Mouse (Mus musculus) layer of hippocampus, adult 2 months (tissue): Measurements from ENCODE around the gene Fam8a1. TPM values are rescaled to one million over a fixed set of nuclear protein-coding genes. Genes with fewer than 3 reads are reported as not detected.

ENCODE experiments used
- DNase-seq, 2 experiments: peaks; one replicate each; pipeline ENCODE4 v3.0.0; 2022; ENCODE audit warnings: low spot score in 2 of 2
- H3K27ac ChIP-seq: fragments of 200-600 bp; 2 replicates; pipeline ENCODE4 v1.8.1; 2022
- H3K4me3 ChIP-seq: fragments of 200-600 bp; 2 replicates; pipeline ENCODE4 v1.8.1; 2022; ENCODE audit warnings: mild to moderate bottlenecking
- CTCF ChIP-seq: fragments of 200-600 bp; conservative IDR thresholded peaks from 2 replicates; pipeline ENCODE4 v1.8.1; 2022; ENCODE audit warnings: antibody characterized with exemption, mild to moderate bottlenecking, moderate library complexity
- long read RNA-seq, 2 experiments: library from polyadenylated mRNA; stranded (forward); transcript quantifications; one replicate each; pipeline ENCODE4 v2.0.0; 2021; ENCODE audit warnings: borderline mapping rate in 2 of 2
- total RNA-seq, 2 experiments: library from RNA; stranded (reverse); gene quantifications; 2 replicates each; pipeline ENCODE4 v1.2.3; 2021

Gene Fam8a1
- total RNA-seq: 10 to 100 TPM; 74.7 to 76.5 TPM
- long read RNA-seq, experiment 1, transcript Fam8a1-201 (5 exons, 3,664 nt): major isoform, 24 of 31 reads
- long read RNA-seq, experiment 1, partial matches to known transcripts: 6 of 31 reads
- long read RNA-seq, experiment 1, other reads (novel, unspliced or antisense): 1 of 31 reads
- long read RNA-seq, experiment 2, transcript Fam8a1-201 (5 exons, 3,664 nt): major isoform, 24 of 33 reads
- long read RNA-seq, experiment 2, partial matches to known transcripts: 2 of 33 reads
- long read RNA-seq, experiment 2, other reads (novel, unspliced or antisense): 7 of 33 reads

DNA sequence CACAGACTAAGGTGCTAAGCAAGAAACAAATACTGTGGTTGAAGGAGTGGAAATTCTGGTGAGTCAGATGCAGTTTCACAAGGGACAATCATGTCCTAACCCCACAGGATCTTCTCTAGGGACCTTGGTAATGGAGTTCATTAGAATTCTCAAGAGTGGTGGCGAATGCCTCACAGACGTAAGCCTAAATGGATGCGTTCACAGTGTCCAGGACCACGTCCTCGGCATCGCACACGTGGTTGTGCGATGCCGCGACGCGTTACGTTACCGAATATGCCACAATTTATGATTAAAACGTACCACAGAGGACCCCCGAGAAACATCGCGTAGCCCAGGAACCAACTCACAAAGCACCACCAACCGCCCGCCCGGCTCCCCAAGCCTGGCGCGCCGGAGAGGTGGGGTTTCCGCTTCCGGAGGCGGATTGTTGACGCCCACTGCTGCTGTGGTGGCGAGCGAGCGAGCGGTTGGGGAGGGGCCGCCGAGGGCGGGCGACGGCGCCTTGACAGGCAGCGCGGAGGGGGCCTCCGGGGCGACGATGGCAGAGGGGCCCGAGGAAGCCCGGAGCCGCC lies at the start of gene Fam8a1:
Gene Fam8a1 (plus strand): TSS at position 475 of the 572 bp plus-strand sequence.
- H3K4me3 ChIP-seq: peak within 1 kb of the TSS; percentile 83
- no peak for TF ChIP-seq CTCF
- H3K27ac ChIP-seq: peak within 1 kb of the TSS; percentile 93
- peak; percentile 91 to 96 for DNase-seq

DNA sequence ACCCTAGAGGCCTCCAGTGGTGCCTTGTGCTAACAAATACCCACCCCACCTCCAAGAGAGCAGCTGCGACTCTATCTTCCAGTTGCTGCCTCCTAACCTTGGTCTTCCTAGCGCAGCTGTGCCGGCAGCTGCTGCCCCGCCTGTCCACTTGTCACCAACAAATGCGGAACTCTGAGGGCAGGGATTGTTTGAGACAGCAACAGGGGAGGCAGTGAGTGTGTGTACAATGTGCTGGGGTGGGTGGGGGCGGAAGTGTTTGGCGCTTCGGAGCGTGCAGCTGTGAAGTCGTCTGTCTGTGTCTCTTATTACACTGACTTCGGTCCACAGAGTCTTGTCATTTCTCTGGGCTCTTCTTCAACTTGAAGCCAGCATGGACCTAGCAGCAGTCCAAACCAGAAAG lies 49.7 kb upstream of the Fam8a1 start:
- DNase-seq: no peak
- Histone ChIP-seq H3K4me3 (no peak overlapping the region), H3K27ac (peak overlapping the region; percentile 2; the same call in 1 of the 2 replicates)
- TF ChIP-seq CTCF: no peak

DNA sequence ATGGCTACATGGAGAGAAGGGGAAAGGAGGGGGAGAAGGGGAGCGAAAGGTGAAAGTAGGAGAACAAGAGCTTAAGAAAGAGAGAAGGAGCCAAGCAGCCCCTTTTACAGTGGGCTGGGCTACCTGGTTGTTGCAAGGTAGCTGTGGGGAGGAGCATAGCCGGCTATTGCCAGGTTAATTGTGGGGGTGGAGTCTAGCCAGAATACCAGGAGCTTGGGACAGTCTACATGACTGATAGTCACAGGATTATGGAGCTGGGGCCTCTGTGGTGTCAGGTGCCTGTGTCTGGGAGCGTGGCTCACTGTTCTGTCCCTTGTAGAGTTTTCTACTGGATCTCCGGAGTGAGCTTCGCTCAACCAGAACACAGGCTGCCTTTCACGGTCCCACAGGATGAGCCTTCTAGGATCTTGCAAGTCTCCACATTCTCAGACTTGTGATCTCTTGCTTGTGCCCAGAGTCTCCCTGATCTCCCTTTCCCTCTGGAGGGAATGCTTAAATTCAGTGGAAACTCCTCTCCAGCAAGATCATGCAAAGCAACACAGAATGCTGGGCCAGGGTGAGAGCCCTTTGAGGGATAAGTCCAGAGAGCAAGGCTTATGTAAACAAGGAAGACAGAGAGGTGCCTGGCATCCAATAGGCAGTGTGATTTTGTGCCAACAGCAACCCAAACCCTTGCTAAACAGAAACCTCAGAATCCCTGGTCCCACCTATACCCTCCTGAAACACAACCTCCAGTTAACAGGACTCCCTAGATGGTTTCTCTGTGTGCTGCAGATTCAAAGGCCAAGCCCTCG lies 48.2 kb upstream of the Fam8a1 start:
- no peak for DNase-seq
- no peak overlapping the region for H3K27ac ChIP-seq
- TF ChIP-seq CTCF: no peak
- no peak overlapping the region for H3K4me3 ChIP-seq

DNA sequence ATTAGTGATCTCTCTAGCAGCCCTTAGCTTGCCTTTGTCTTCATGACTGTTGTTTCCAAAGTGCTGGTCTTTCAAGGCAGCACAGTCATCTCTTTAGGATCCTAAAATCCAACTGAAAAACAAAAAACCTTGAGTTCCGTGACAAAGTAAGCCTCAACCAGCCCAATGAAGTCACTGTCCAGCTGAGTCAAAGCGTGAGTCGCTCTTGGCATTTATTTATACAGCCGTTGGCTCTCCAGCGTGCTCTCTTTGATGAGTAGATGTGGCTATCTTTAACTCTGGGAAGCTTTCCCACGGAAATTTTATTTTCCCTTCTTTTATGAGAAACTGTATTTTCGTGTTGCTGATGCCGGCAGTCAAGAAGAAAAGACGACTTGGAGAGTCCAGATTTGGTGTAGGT lies 42.7 kb upstream of the Fam8a1 start:
- no peak for TF ChIP-seq CTCF
- H3K4me3 ChIP-seq: no peak overlapping the region
- H3K27ac ChIP-seq: peak overlapping the region; percentile 37
- DNase-seq: no peak

DNA sequence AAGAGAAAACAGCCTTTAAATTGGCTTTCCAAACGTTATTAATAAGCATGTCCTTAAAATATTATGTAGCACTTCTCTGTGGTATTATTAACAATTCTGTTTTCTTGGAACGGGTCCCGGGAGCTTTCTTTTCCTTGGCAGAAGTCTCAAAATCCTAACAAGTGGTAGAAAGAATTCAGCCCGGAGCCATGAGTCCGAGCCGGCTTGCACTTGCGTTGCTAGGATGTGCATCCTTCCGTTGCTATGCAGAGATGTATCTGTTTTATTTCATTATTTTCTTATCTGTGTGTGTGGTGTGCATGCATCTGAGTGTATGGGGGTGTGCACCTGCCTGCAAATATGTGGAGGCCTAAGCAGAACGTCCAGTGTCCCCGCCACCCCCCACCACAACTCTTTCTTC lies 41.5 kb upstream of the Fam8a1 start:
- DNase-seq: peak in 1 of 2 experiments; percentile 73
- H3K27ac ChIP-seq: peak overlapping the region; percentile 37

DNA sequence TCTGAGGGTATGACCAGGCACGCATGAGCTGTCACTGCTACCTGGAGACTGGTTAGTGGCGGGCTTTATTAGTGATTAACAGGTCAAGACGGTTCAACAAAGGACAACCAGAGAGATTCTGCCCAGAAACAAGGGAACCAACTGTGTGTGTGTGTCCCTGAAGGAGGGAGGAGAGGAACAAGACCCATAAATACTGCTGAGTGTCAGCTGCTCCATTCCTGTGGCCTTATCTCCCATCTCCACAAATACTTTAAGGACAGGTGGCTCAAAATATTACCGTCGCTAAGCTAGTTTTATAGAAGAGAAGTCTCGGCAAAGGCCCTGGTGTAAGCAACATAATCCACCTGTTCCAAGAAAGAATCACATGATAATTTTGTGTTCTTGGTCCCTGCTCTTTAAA lies 39.9 kb upstream of the Fam8a1 start:
- H3K27ac ChIP-seq: no peak overlapping the region
- no peak overlapping the region for H3K4me3 ChIP-seq
- DNase-seq: no peak
- TF ChIP-seq CTCF: no peak

More for the DNA sequence above, 41.5 kb upstream of the Fam8a1 start:
- TF ChIP-seq CTCF: no peak
- no peak overlapping the region for H3K4me3 ChIP-seq

DNA sequence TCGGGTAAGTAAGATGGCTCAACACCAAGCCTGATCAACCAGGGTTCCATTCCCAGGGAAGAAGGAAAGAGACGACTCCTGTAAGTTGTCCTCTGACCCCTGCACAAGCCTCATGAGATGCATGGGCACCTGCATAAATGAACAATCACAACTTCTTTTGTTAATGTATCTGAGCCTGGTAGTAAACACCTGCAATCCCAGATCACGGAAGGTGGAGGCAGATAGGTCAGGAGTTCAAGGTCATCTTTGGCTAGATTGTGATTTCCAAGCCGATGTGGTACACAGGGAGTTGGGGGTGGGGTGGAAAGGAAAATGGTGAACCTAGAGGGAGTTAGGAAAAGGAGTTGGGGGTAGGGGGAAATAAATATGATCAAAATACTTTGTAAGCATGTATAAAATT lies 36.5 kb upstream of the Fam8a1 start:
- DNase-seq: no peak
- Histone ChIP-seq H3K27ac (peak overlapping the region; percentile 88), H3K4me3 (no peak overlapping the region)
- no peak for TF ChIP-seq CTCF

DNA sequence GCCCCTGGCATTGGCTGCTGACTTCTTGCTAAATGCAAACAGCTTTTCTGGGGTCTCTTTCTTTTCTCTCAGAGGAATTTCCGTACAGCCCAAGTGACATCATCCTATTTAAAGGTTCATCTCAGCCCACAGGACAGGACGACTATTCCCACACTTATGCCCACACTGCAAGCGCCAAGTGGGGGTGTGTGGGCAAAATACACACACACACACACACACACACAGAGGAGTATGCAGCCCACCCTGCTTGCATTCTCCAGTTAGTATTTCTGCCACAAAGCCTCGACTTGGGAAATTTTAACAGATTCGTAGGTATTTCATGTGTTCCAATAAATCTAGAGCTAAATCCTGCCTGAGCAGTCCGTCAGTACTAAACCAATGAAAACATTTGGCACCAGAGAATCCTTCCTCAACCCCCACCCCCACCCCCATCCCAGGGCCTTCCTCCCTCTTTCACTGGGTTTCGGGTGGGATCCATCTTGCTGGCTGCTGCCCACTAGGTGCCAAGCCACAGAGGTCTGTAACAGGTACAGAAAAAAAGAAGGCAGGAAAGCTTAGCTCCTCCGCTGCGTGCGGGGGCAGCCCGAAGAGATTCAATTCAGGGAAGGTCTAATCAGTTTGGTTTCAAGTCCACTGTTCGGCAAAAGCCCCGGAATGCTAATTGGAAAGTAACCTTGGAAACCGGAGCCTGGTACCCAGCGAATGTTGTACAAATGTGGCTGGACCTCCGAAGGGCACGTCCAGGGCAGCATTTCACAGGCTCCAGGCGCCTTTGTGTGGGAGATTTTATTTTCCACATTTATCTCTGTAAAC lies 35.8 kb upstream of the Fam8a1 start:
- peak; percentile 33 to 70 for DNase-seq
- peak overlapping the region; percentile 88 for H3K27ac ChIP-seq
- H3K4me3 ChIP-seq: peak overlapping the region; percentile 7
- no peak for TF ChIP-seq CTCF

DNA sequence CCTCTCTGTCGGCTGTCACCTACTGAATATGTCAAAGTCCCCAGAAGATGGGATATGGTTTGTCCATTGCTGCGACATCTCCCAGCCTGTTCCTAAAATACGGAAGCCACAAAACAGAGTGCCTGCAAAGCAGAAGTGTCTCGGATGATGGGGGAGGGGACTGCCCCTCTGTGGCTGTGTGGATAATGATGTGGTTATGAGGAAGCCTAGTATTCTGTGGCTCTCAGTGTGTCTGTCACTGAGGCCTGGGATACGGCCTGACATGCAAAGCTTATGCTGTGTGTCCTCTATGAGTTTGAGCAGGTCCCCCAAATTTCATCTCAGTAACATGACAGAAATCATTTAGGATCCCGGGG lies 35.2 kb upstream of the Fam8a1 start:
- TF ChIP-seq CTCF: no peak
- Histone ChIP-seq H3K4me3 (peak overlapping the region; percentile 7; the same call in 1 of the 2 replicates), H3K27ac (peak overlapping the region; percentile 88)
- DNase-seq: no peak

DNA sequence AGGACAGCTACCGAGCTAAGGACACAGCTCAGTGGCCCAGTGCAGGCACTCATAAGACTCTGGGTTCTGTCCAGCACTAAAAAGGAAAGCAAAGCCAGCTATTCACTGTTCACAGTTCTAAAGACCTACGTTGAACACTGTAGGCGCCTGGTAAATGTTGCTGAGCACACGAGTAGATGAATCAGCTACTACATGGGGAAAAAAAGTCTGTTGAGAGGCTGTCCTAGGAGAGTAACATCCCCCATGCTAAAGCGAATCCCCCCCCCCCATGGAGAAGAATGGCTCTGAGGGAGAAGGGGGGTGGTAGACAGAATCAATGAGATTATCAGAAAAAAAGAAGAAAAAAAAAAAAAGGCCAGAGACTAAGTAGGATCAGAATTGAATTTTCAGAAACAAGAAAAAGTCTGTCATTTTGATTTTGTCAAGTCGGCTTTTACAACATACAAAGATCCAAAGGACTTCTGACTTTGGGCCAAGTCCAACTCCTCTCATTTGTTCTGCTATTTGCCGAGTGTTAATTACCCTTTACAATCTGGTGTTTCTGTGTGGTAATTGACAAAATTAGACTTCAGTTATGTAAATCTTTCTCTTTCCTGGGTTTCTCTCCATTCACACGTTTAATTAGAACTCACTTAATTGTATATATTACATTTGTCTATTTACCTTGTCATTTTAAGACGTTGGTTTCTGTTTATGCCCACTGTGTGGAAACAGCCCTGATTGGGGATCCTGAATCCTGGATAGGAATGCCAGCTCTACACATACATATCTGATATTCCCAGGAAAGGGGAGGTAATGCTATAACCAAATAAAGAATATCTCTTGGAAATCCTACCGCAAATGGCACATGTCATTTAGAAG lies 28.5 kb upstream of the Fam8a1 start:
- no peak for TF ChIP-seq CTCF
- peak in 1 of 2 experiments; percentile 58 for DNase-seq
- Histone ChIP-seq H3K27ac (peak overlapping the region; percentile 46; the same call in 1 of the 2 replicates), H3K4me3 (no peak overlapping the region)

DNA sequence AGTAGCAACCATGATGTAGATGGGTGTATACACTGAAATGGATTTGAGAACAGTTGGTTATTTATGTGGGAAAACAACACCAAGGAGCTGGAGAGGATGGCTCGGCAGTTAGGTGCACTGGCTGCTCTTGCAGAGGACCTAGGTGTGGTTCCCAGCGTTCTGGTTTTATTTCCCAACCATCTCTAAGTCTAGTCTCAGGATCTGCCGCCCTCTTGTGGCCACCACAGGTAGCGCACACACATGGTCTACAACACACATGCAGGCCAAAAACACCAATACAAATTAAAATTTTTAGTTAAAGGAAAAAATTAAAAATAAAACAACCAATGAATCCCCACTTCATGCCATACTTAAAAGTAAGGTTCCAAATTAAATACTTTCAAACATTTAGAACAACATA lies 27.0 kb upstream of the Fam8a1 start:
- no peak overlapping the region for H3K4me3 ChIP-seq
- no peak for DNase-seq
- no peak overlapping the region for H3K27ac ChIP-seq
- peak; percentile 74 for TF ChIP-seq CTCF

DNA sequence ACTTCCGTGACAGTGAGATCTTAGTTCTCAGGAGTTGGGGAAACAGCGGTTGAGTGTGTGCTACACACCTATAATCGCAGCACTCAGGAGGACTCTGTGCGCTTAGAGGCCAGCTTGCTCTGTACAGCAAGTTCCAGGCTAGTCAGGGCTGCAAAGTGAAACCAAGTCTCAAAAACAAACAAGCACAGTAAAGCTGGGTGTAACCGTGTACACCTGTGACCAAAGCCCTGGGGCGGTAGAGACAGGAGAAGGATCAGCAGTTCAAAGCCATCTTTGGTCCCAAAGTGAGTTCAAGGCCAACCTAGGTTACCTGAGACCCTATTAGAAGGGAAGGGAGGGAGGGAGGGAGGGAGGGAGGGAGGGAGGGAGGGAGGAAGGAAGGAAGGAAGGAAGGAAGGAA lies 25.1 kb upstream of the Fam8a1 start:
- DNase-seq: no peak
- no peak overlapping the region for H3K27ac ChIP-seq
- no peak overlapping the region for H3K4me3 ChIP-seq
- no peak for TF ChIP-seq CTCF
